Mouse (Mus musculus) cerebellum, adult 2 months (tissue): ENCODE data around the gene Rnf10.

Experiments
- CTCF ChIP-seq: fragments of 200-500 bp; IDR thresholded peaks from 2 replicates; pipeline ENCODE4 v1.5.1; 2011; ENCODE audit warnings: low read depth, mild to moderate bottlenecking, control low read depth, low read length, moderate library complexity, borderline replicate concordance; ENCODE audit not compliant: insufficient read depth
- POLR2A ChIP-seq: fragments of 200-500 bp; IDR thresholded peaks from 2 replicates; pipeline ENCODE4 v1.6.1; 2011; ENCODE audit warnings: low read length, control low read depth, borderline replicate concordance; ENCODE audit not compliant: insufficient read depth

DNA sequence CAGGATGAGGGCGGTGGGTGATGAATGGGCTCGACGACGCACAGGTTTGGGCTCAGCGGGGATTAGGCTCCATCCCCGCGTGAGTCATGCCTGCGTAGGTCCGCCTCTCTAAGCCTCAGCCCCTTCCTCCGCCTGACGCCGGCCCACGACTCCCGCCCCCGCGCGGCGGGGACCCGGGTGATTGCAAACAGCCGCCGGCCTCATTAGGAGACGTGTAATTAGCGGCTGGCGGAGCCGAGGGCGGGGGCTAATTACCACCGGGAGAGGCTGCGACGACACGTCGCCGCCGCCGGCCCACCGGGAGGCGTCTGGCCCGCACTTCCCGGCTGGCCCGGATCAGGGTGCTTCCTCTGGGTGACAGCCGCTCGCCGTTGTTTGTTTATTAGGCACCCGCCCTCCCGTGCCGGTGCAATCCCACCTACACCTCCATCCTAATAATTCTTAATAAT is 37.4 kb downstream of the Rnf10 start:
- peak; percentile 38; the same call in 1 of the 2 replicates for TF ChIP-seq POLR2A
- TF ChIP-seq CTCF, result no peak
